In genomic region chr13:88820686-88821308, GRCm38 (mm10) we compare ENCODE assay signal across 8 mouse cellular contexts. TPM values are rescaled to one million over a fixed set of nuclear protein-coding genes. Genes with fewer than 3 reads are reported as not detected.
DNase-seq lines count a peak whose midpoint lies in the region; ATAC-seq and TF ChIP-seq lines count a peak whose summit lies in the region.

No protein-coding gene starts in this region.

- ATAC-seq in kidney, embryonic 15.5 days (replicated peaks; ENCODE audit: low FRiP score): no peak
- ATAC-seq in hindbrain, embryonic 12.5 days (ENCODE audit: low FRiP score): peak; percentile 26
- ATAC-seq in midbrain, embryonic 16.5 days: peak; percentile 18; the same call in 1 of the 2 replicates

- no peaks in the 10 kb centered on the region for H3K9me3 ChIP-seq in kidney, embryonic 15.5 days (replicated peaks)
- H3K9me3 ChIP-seq in hindbrain, embryonic 12.5 days (replicated peaks): no peaks in the 10 kb centered on the region
- H3K9me3 ChIP-seq in midbrain, embryonic 16.5 days (replicated peaks; ENCODE audit: control insufficient read depth, low read length, poor library complexity, severe bottlenecking): no peaks in the 10 kb centered on the region

- H3K9ac ChIP-seq in kidney, embryonic 15.5 days: no peak overlapping the region
- peak overlapping the region; percentile 89 for H3K9ac ChIP-seq in hindbrain, embryonic 12.5 days
- H3K9ac ChIP-seq in midbrain, embryonic 16.5 days (ENCODE audit: low read depth, low read length): peak overlapping the region; percentile 93; the same call in 1 of the 2 replicates

- no peaks in the 10 kb centered on the region for H3K36me3 ChIP-seq in kidney, embryonic 15.5 days
- H3K36me3 ChIP-seq in hindbrain, embryonic 12.5 days: no peaks in the 10 kb centered on the region
- no peaks in the 10 kb centered on the region for H3K36me3 ChIP-seq in midbrain, embryonic 16.5 days (ENCODE audit: control insufficient read depth, insufficient read depth, low read length)

- H3K4me3 ChIP-seq in kidney, embryonic 15.5 days (replicated peaks): peak overlapping the region; percentile 68
- H3K4me3 ChIP-seq in cortical plate, adult 2 months (ENCODE audit: insufficient read depth, low read length): peak overlapping the region; percentile 99
- peak overlapping the region; percentile 75 for H3K4me3 ChIP-seq in hindbrain, embryonic 12.5 days
- peak overlapping the region; percentile 88 for H3K4me3 ChIP-seq in midbrain, embryonic 16.5 days (ENCODE audit: low read depth, low read length)

- no peak overlapping the region for H3K27ac ChIP-seq in kidney, embryonic 15.5 days
- peak overlapping the region; percentile 88; the same call in 1 of the 2 replicates for H3K27ac ChIP-seq in cortical plate, adult 2 months (ENCODE audit: insufficient read depth, low read length)
- peak overlapping the region; percentile 87; the same call in 1 of the 2 replicates for H3K27ac ChIP-seq in hindbrain, embryonic 12.5 days
- H3K27ac ChIP-seq in midbrain, embryonic 16.5 days (ENCODE audit: low read length): peak overlapping the region; percentile 87; the same call in 1 of the 2 replicates

- DNase-seq in kidney, adult 9 months: no peak
- no peak for DNase-seq in c-Kit-positive CD71-positive TER-119-positive erythroid progenitor cells, embryonic 14.5 days (ENCODE audit: low spot score)
- DNase-seq in spleen, adult 18-20 months: no peak
- no peak for DNase-seq in right cerebral cortex, postnatal 36 days (ENCODE audit: low spot score in 2 of 2)

- peaks cover 12% of the 10 kb centered on the region for H3K4me1 ChIP-seq in kidney, embryonic 15.5 days
- no peaks in the 10 kb centered on the region; the same call in 1 of the 2 replicates for H3K4me1 ChIP-seq in cortical plate, adult 2 months (ENCODE audit: control insufficient read depth, insufficient read depth, low read length)
- peaks cover 16% of the 10 kb centered on the region for H3K4me1 ChIP-seq in hindbrain, embryonic 12.5 days
- H3K4me1 ChIP-seq in midbrain, embryonic 16.5 days (ENCODE audit: control insufficient read depth, insufficient read depth, low read length): peaks cover 7% of the 10 kb centered on the region

- TF ChIP-seq CTCF in cortical plate, adult 2 months (IDR thresholded peaks at IDR 0.05; ENCODE audit: extremely low read depth, insufficient read depth, low read length): no peak

- H3K4me2 ChIP-seq in kidney, embryonic 15.5 days: peak overlapping the region; percentile 96
- H3K4me2 ChIP-seq in hindbrain, embryonic 12.5 days (replicated peaks): peak overlapping the region; percentile 78
- peak overlapping the region; percentile 73 for H3K4me2 ChIP-seq in midbrain, embryonic 16.5 days (ENCODE audit: low read length)

- no peak for TF ChIP-seq POLR2A in cortical plate, adult 2 months (IDR thresholded peaks at IDR 0.05; ENCODE audit: extremely low read depth, insufficient read depth, low read length)

- H3K27me3 ChIP-seq in kidney, embryonic 15.5 days: peaks cover 31% of the 10 kb centered on the region
- no peaks in the 10 kb centered on the region for H3K27me3 ChIP-seq in hindbrain, embryonic 12.5 days
- no peaks in the 10 kb centered on the region for H3K27me3 ChIP-seq in midbrain, embryonic 16.5 days (ENCODE audit: control insufficient read depth, insufficient read depth, low read depth, low read length)

- WGBS in kidney, embryonic 15.5 days: 12% methylated on average over 5 of the region's 5 CpGs
- WGBS in hindbrain, embryonic 12.5 days: 22% methylated on average over 5 of the region's 5 CpGs
- WGBS in midbrain, embryonic 16.5 days: 18% methylated on average over 5 of the region's 5 CpGs

RNA-seq across cellular contexts. Expression of gene Edil3, which starts 0.5 kb away (rescaled TPM):
- polyA plus RNA-seq in kidney, embryonic 15.5 days (2015; fragmentation: Nextera tagmentation; extraction: Ambion mirVana): 5.9 and 6.1 TPM in 2 replicates
- 55.2 and 62.2 TPM in 2 replicates for polyA plus RNA-seq in cortical plate, adult 2 months (2012; rRNA removed)
- polyA plus RNA-seq in hindbrain, embryonic 12.5 days (2016; fragmentation: Nextera tagmentation; extraction: Ambion mirVana): 48.4 and 55.5 TPM in 2 replicates
- polyA plus RNA-seq in midbrain, embryonic 16.5 days (2015; fragmentation: Nextera tagmentation; extraction: Ambion mirVana): 55.1 and 55.3 TPM in 2 replicates
